Mouse (Mus musculus) hindbrain, embryonic 15.5 days (tissue): ENCODE data around the gene Sctr. TPM values are rescaled to one million over a fixed set of nuclear protein-coding genes. Genes with fewer than 3 reads are reported as not detected.

Experiments used
- polyA plus RNA-seq: library from polyadenylated mRNA; unstranded; fragments of >200 nt; fragmentation: Nextera tagmentation; extraction: Ambion mirVana; gene quantifications from 2 replicates; pipeline ENCODE4 v1.2.1, GENCODE M21; 2015

Gene Sctr
- polyA plus RNA-seq, 1 experiment from 2014 or later = 0.82 TPM

Other genes starting within 250 kb of the Sctr start
- 10.0 and 10.9 TPM in 2 replicates for gene Ptpn4, start 169.3 kb upstream of the Sctr start, polyA plus RNA-seq
- gene Tmem177, start 93.7 kb upstream of the Sctr start, polyA plus RNA-seq = 7.6 and 8.5 TPM in 2 replicates
- gene Cfap221, start 9.7 kb upstream of the Sctr start, polyA plus RNA-seq = 0.35 and 0.40 TPM in 2 replicates
- gene Tmem37, start 67.2 kb downstream of the Sctr start, polyA plus RNA-seq = 7.6 and 9.8 TPM in 2 replicates
- gene Dbi, start 114.2 kb downstream of the Sctr start, polyA plus RNA-seq = 1,624 and 1,630 TPM in 2 replicates
- gene 3110009E18Rik, start 114.3 kb downstream of the Sctr start, polyA plus RNA-seq = 13.5 and 15.3 TPM in 2 replicates